Mouse (Mus musculus): ENCODE results near the gene Ctnna2.

GRCm38 (mm10) chr6:77324327-77324726, 655.2 kb downstream of the Ctnna2 start:
- TF ChIP-seq CTCF (IDR thresholded peaks at IDR 0.05; ENCODE audit: low read depth): no peak
- no peak for TF ChIP-seq EP300 (IDR thresholded peaks at IDR 0.05; ENCODE audit: low read depth)

Data from liver, postnatal 0 days (tissue).